Mouse (Mus musculus) megakaryocyte, embryonic 14.5 days (primary cell): ENCODE data around the gene Cog5.

ENCODE experiments used
- FLI1 ChIP-seq: IDR thresholded peaks from 2 replicates; pipeline ENCODE4 v1.6.1; 2012; ENCODE audit warnings: low read length, inconsistent platforms, mixed read lengths
- GATA1 ChIP-seq: IDR thresholded peaks from 3 replicates; pipeline ENCODE4 v1.6.1; 2012; ENCODE audit warnings: mixed read lengths, low read length, inconsistent platforms, borderline replicate concordance

DNA sequence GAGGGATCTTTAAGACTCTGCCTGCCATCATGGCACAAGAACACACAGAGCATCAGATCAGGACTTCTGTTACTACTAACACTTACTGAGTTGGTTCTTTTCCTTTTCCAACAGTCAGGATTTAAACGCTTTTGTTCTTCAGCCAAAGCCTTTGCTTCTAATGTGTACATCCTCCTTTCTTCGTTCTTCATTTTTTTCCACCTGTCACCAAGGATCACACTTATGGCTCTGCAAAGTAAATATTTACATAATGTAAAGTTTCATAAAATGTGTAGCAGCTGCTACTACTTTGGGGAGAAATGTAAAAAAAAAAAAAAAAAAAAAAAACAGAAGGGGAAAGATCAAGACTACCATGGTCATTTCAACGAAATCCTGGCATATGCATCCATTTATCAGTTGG lies 273.8 kb downstream of the Cog5 start:
- no peak for TF ChIP-seq GATA1
- no peak for TF ChIP-seq FLI1
